Mouse (Mus musculus) embryonic facial prominence, embryonic 11.5 days (tissue): Measurements from ENCODE around the gene Camk2b. TPM values are rescaled to one million over a fixed set of nuclear protein-coding genes. Genes with fewer than 3 reads are reported as not detected.

Source experiments
- ATAC-seq: fragments of 200-750 bp; cut with Nextera tagmentation; replicated peaks from 2 replicates; pipeline ENCODE4 v1.8.0; 2017; ENCODE audit warnings: low read depth; ENCODE audit not compliant: insufficient number of reproducible peaks, low FRiP score, low TSS enrichment
- DNase-seq: peaks from one replicate; pipeline ENCODE4 v3.0.0-alpha.2; 2015; ENCODE audit warnings: low spot score
- H3K27ac ChIP-seq: fragments of 300-500 bp; sonication (generic); replicated peaks from 2 replicates; pipeline ENCODE4 v1.5.1; 2014; ENCODE audit warnings: mild to moderate bottlenecking, low read depth, low read length, control low read depth
- H3K27me3 ChIP-seq: fragments of 300-500 bp; sonication (generic); 2 replicates; pipeline ENCODE4 v1.6.1; 2014; ENCODE audit warnings: mild to moderate bottlenecking, low read length, moderate library complexity, mixed read lengths; ENCODE audit not compliant: control insufficient read depth, insufficient read depth
- H3K36me3 ChIP-seq: fragments of 300-500 bp; sonication (generic); replicated peaks from 2 replicates; pipeline ENCODE4 v1.6.1; 2014; ENCODE audit warnings: low read depth, mild to moderate bottlenecking, low read length, moderate library complexity, mixed read lengths; ENCODE audit not compliant: control insufficient read depth, insufficient read depth
- H3K4me1 ChIP-seq: fragments of 300-500 bp; sonication (generic); 2 replicates; pipeline ENCODE4 v1.6.1; 2014; ENCODE audit warnings: low read length, mixed read lengths; ENCODE audit not compliant: control insufficient read depth, insufficient read depth
- H3K4me2 ChIP-seq: fragments of 300-500 bp; sonication (generic); 2 replicates; pipeline ENCODE4 v1.6.1; 2014; ENCODE audit warnings: low read depth, mild to moderate bottlenecking, control low read depth, low read length, moderate library complexity
- H3K4me3 ChIP-seq: fragments of 300-500 bp; sonication (generic); 2 replicates; pipeline ENCODE4 v1.5.1; 2014; ENCODE audit warnings: low read depth, low read length, control low read depth
- H3K9ac ChIP-seq: fragments of 300-500 bp; sonication (generic); replicated peaks from 2 replicates; pipeline ENCODE4 v1.6.1; 2014; ENCODE audit warnings: mild to moderate bottlenecking, control low read depth, low read length
- H3K9me3 ChIP-seq: fragments of 300-500 bp; sonication (generic); replicated peaks from 2 replicates; pipeline ENCODE4 v1.6.1; 2016; ENCODE audit warnings: mild to moderate bottlenecking, low read length, inconsistent platforms, mixed read lengths; ENCODE audit not compliant: control insufficient read depth
- WGBS: fragments of 180-500 bp; shearing (Covaris S2); extraction: QIAGEN DNeasy Blood & Tissue Kit; methylation state at CpG from one replicate; pipeline ENCODE4 v1.1.7; 2014; 5-methylcytosine and 5-hydroxymethylcytosine counted together
- polyA plus RNA-seq: library from polyadenylated mRNA; unstranded; fragments of >200 nt; fragmentation: Nextera tagmentation; extraction: Ambion mirVana; gene quantifications from 2 replicates; pipeline ENCODE4 v1.2.1, GENCODE M21; 2014

Camk2b gene
- polyA plus RNA-seq, 1 experiment from 2014 or later: 1.7 TPM

- Histone ChIP-seq H3K4me1 (peaks cover 5% of the 10 kb centered on the region; the same call in 1 of the 2 replicates), H3K27ac (no peak overlapping the region), H3K4me2 (no peak overlapping the region; the same call in 1 of the 2 replicates), H3K9ac (no peak overlapping the region), H3K4me3 (no peak overlapping the region), H3K36me3 (no peaks in the 10 kb centered on the region), H3K9me3 (no peaks in the 10 kb centered on the region), H3K27me3 (peaks cover 56% of the 10 kb centered on the region)
- WGBS: 43% methylated on average over 17 of the region's 17 CpGs
- ATAC-seq (no peak), DNase-seq (no peak)
Observed at GRCm38 (mm10) chr11:6063501-6064214, 2.5 kb downstream of the Camk2b start.

GRCm38 (mm10) chr11:6063065-6063464 lies 3.1 kb downstream of the Camk2b start:
- no peaks in the 10 kb centered on the region for H3K9me3 ChIP-seq
- H3K4me3 ChIP-seq: no peak overlapping the region
- no peaks in the 10 kb centered on the region for H3K36me3 ChIP-seq
- H3K9ac ChIP-seq: no peak overlapping the region
- WGBS: 89% methylated on average over 7 of the region's 7 CpGs
- peaks cover 51% of the 10 kb centered on the region for H3K27me3 ChIP-seq
- no peak overlapping the region for H3K27ac ChIP-seq
- peaks cover 5% of the 10 kb centered on the region; the same call in 1 of the 2 replicates for H3K4me1 ChIP-seq
- DNase-seq (no peak), ATAC-seq (no peak)
- no peak overlapping the region for H3K4me2 ChIP-seq

GRCm38 (mm10) chr11:6062329-6062728 lies 3.8 kb downstream of the Camk2b start:
- Histone ChIP-seq H3K9ac (no peak overlapping the region), H3K9me3 (no peaks in the 10 kb centered on the region), H3K36me3 (no peaks in the 10 kb centered on the region), H3K4me2 (no peak overlapping the region), H3K27ac (no peak overlapping the region), H3K4me1 (peaks cover 5% of the 10 kb centered on the region; the same call in 1 of the 2 replicates), H3K4me3 (no peak overlapping the region), H3K27me3 (peaks cover 44% of the 10 kb centered on the region)
- WGBS: 88% methylated on average over 11 of the region's 11 CpGs
- no peak for ATAC-seq
- no peak for DNase-seq

DNA sequence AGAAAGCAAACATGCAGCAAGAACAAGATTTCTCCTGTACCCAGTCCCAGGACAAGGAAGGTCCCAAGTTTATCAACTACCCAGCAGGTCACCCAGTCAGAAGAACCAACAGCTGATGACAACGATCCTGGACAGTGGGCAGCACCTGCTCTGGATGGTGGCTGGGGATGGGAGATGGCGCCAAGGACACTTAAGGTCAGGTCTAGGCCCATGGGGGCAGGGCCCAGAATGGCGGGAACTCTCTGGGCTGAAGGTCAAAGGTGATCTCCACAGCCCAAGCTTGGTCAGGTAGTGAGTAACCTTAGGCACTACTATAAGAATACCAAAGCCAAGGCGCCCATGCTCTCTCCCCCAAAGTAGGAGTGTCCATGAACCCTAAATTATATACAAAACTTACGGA lies 4.3 kb downstream of the Camk2b start:
- no peak overlapping the region for H3K27ac ChIP-seq
- no peak overlapping the region for H3K9ac ChIP-seq
- H3K4me3 ChIP-seq: no peak overlapping the region
- H3K4me2 ChIP-seq: no peak overlapping the region
- ATAC-seq (no peak), DNase-seq (no peak)
- WGBS: 82% methylated on average over 5 of the region's 5 CpGs
- H3K27me3 ChIP-seq: peaks cover 40% of the 10 kb centered on the region
- H3K36me3 ChIP-seq: no peaks in the 10 kb centered on the region
- no peaks in the 10 kb centered on the region for H3K9me3 ChIP-seq
- peaks cover 5% of the 10 kb centered on the region; the same call in 1 of the 2 replicates for H3K4me1 ChIP-seq

DNA sequence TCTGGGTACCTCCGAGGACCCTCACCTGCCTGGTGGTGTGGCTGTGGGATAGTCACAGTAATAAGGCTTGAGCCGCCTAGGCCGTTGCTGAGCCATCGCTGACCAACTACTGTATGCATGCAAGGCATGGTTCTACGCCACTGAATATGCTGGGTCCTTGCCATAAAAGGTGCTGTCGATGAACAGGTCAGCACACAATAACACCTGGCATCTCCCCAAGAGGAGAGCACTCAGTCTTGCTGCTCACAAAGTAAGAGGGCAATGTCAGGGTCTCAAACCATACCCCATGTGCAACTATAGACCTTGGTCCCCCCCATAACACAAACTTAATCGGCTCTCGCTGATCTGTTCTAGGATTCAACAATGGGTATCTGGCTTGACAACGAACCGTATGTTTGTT lies 7.0 kb downstream of the Camk2b start:
- Histone ChIP-seq H3K4me3 (no peak overlapping the region), H3K9me3 (no peaks in the 10 kb centered on the region), H3K9ac (no peak overlapping the region), H3K27ac (no peak overlapping the region), H3K4me1 (no peaks in the 10 kb centered on the region), H3K4me2 (no peak overlapping the region), H3K36me3 (no peaks in the 10 kb centered on the region), H3K27me3 (peaks cover 13% of the 10 kb centered on the region)
- 89% methylated on average over 10 of the region's 10 CpGs for WGBS
- DNase-seq (no peak), ATAC-seq (no peak)

DNA sequence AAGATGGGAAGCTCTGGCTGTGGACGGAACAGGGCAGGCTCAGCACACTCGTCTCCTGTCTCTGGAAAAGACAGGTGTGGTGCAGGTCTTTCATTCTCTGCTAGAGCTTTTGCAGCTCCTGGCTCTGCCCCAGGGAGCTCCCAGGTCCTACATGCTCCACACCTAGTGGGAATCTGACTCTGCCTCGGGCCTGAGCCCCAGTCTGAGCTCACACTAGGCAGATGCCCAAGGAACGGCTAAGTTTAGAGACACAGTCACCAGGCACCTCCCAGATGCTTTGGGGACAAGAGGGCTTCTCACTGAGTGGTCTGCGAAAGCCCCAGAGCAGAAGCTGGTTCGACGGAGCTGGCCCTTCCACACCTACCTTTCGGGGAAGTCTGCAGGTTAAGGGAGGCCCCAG lies 12.8 kb downstream of the Camk2b start:
- WGBS: 86% methylated on average over 8 of the region's 8 CpGs
- Histone ChIP-seq H3K4me1 (no peaks in the 10 kb centered on the region), H3K9ac (no peak overlapping the region), H3K4me3 (no peak overlapping the region), H3K9me3 (no peaks in the 10 kb centered on the region), H3K4me2 (no peak overlapping the region), H3K27ac (no peak overlapping the region), H3K36me3 (no peaks in the 10 kb centered on the region), H3K27me3 (no peaks in the 10 kb centered on the region)
- no peak for ATAC-seq
- no peak for DNase-seq

- DNase-seq (no peak), ATAC-seq (no peak)
- Histone ChIP-seq H3K4me2 (no peak overlapping the region), H3K9ac (no peak overlapping the region), H3K27me3 (no peaks in the 10 kb centered on the region), H3K9me3 (no peaks in the 10 kb centered on the region), H3K36me3 (no peaks in the 10 kb centered on the region), H3K27ac (no peak overlapping the region), H3K4me1 (no peaks in the 10 kb centered on the region), H3K4me3 (no peak overlapping the region)
- 76% methylated on average over 4 of the region's 4 CpGs for WGBS
Observed at GRCm38 (mm10) chr11:6050066-6050560, 16.0 kb downstream of the Camk2b start.

DNA sequence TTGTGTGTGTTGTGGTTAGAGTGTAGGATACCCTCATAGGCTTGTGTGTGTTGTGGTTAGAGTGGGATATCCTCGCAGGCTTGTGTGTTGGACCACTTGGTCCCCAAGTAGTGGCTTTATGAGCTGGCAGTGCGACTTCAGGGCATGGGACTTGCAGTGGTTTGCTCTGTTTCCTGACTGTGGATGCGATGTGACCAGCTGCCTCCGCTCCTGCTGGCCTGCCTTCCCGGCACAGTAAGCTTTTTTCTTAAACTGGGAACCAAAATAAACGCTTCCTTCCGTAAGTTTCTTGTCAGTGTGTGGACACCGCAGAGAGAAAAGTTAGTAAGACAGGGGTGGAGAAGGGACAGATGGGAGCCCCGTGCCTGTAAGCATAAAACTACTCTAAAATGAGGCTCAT lies 18.0 kb downstream of the Camk2b start:
- WGBS: 80% methylated on average over 9 of the region's 9 CpGs

More for the DNA sequence above, 18.0 kb downstream of the Camk2b start:
- no peak overlapping the region for H3K27ac ChIP-seq
- H3K36me3 ChIP-seq: no peaks in the 10 kb centered on the region
- DNase-seq (no peak), ATAC-seq (no peak)
- no peak overlapping the region for H3K4me2 ChIP-seq
- no peak overlapping the region for H3K9ac ChIP-seq
- H3K4me1 ChIP-seq: no peaks in the 10 kb centered on the region
- H3K27me3 ChIP-seq: no peaks in the 10 kb centered on the region
- H3K9me3 ChIP-seq: no peaks in the 10 kb centered on the region
- H3K4me3 ChIP-seq: no peak overlapping the region
